Mouse (Mus musculus) granulocyte monocyte progenitor cell, adult 5-6 weeks (primary cell): Measurements from ENCODE around the gene Gpank1. TPM values are rescaled to one million over a fixed set of nuclear protein-coding genes. Genes with fewer than 3 reads are reported as not detected.

Experiments used
- ATAC-seq: replicated peaks from 2 replicates; pipeline ENCODE4 v1.8.0; 2016; ENCODE audit warnings: mild to moderate bottlenecking, moderate TSS enrichment, inconsistent platforms; ENCODE audit not compliant: poor library complexity, severe bottlenecking
- total RNA-seq, 2 experiments: library from RNA; stranded (forward) in 1 of 2; stranded (reverse) in 1 of 2; fragments of 200-712, 200-1000 nt in 1 of 2; fragments of >200 nt in 1 of 2; fragmentation: Nextera tagmentation in 1 of 2; gene quantifications; 2 replicates each; pipeline ENCODE4 v1.2.3; 2014 to 2017

Gene Gpank1
- total RNA-seq, 2 experiments from 2014 or later: 21.2 to 26.9 TPM

GRCm38 (mm10) chr17:35157661-35158175 lies 36.5 kb downstream of the Gpank1 start:
- ATAC-seq: no peak

GRCm38 (mm10) chr17:35158850-35159593 lies 37.8 kb downstream of the Gpank1 start:
- no peak for ATAC-seq

- ATAC-seq: no peak
These were observed 38.4 kb downstream of the Gpank1 start for GRCm38 (mm10) chr17:35159638-35160037.

- no peak for ATAC-seq
These were observed 40.2 kb downstream of the Gpank1 start for GRCm38 (mm10) chr17:35161421-35161820.

GRCm38 (mm10) chr17:35162121-35162520 lies 40.9 kb downstream of the Gpank1 start:
- no peak for ATAC-seq

GRCm38 (mm10) chr17:35162730-35163129 lies 41.5 kb downstream of the Gpank1 start:
- ATAC-seq: no peak

GRCm38 (mm10) chr17:35163326-35164081 lies 42.2 kb downstream of the Gpank1 start:
- no peak for ATAC-seq

- no peak for ATAC-seq
These were observed 42.9 kb downstream of the Gpank1 start for GRCm38 (mm10) chr17:35164218-35164567.

GRCm38 (mm10) chr17:35164568-35165450 lies 43.6 kb downstream of the Gpank1 start, which contains the start of gene Prrc2a:
Gene Prrc2a, minus strand, starts transcription at chr17:35164897.
- peak; percentile 86 for ATAC-seq

- ATAC-seq: no peak
These were observed 44.3 kb downstream of the Gpank1 start for GRCm38 (mm10) chr17:35165451-35166155.

GRCm38 (mm10) chr17:35166352-35167035 lies 45.2 kb downstream of the Gpank1 start:
- no peak for ATAC-seq

GRCm38 (mm10) chr17:35167794-35168193 lies 46.5 kb downstream of the Gpank1 start:
- no peak for ATAC-seq

GRCm38 (mm10) chr17:35168541-35169207 lies 47.4 kb downstream of the Gpank1 start:
- ATAC-seq: no peak

- ATAC-seq: peak; percentile 85
These were observed 51.4 kb downstream of the Gpank1 start for GRCm38 (mm10) chr17:35172445-35173234.

GRCm38 (mm10) chr17:35173329-35173728 lies 52.1 kb downstream of the Gpank1 start:
- peak; percentile 63 for ATAC-seq
